Mouse (Mus musculus) midbrain, embryonic 11.5 days (tissue): Measurements from ENCODE around the gene Hydin. TPM values are rescaled to one million over a fixed set of nuclear protein-coding genes. Genes with fewer than 3 reads are reported as not detected.

Source experiments
- ATAC-seq: fragments of 200-750 bp; cut with Nextera tagmentation; 2 replicates; pipeline ENCODE4 v1.8.0; 2017; ENCODE audit warnings: moderate TSS enrichment, moderate library complexity; ENCODE audit not compliant: low FRiP score
- DNase-seq: peaks from one replicate; pipeline ENCODE4 v3.0.0; 2015; ENCODE audit warnings: low spot score; ENCODE audit errors: missing footprints
- H3K27ac ChIP-seq: fragments of 300-500 bp; sonication (generic); 2 replicates; pipeline ENCODE4 v1.5.1; 2014; ENCODE audit warnings: low read depth, low read length
- H3K27me3 ChIP-seq: fragments of 300-500 bp; sonication (generic); 2 replicates; pipeline ENCODE4 v1.6.1; 2014; ENCODE audit warnings: mild to moderate bottlenecking, low read length, moderate library complexity, mixed read lengths; ENCODE audit not compliant: control insufficient read depth, insufficient read depth
- H3K36me3 ChIP-seq: fragments of 300-500 bp; sonication (generic); 2 replicates; pipeline ENCODE4 v1.6.1; 2014; ENCODE audit warnings: mild to moderate bottlenecking, low read length, moderate library complexity, mixed read lengths; ENCODE audit not compliant: control insufficient read depth, insufficient read depth
- H3K4me1 ChIP-seq: fragments of 300-500 bp; sonication (generic); 2 replicates; pipeline ENCODE4 v1.6.1; 2014; ENCODE audit warnings: low read length; ENCODE audit not compliant: control insufficient read depth, insufficient read depth
- H3K4me2 ChIP-seq: fragments of 300-500 bp; sonication (generic); 2 replicates; pipeline ENCODE4 v1.6.1; 2014; ENCODE audit warnings: mild to moderate bottlenecking, moderate library complexity
- H3K4me3 ChIP-seq: fragments of 300-500 bp; sonication (generic); 2 replicates; pipeline ENCODE4 v1.5.1; 2014; ENCODE audit warnings: low read depth, low read length
- H3K9ac ChIP-seq: fragments of 300-500 bp; sonication (generic); 2 replicates; pipeline ENCODE4 v1.6.1; 2014; ENCODE audit warnings: low read length
- H3K9me3 ChIP-seq: fragments of 300-500 bp; sonication (generic); 2 replicates; pipeline ENCODE4 v1.6.1; 2016; ENCODE audit warnings: low read length; ENCODE audit not compliant: control insufficient read depth
- WGBS: fragments of 180-500 bp; shearing (Covaris S2); extraction: QIAGEN DNeasy Blood & Tissue Kit; methylation state at CpG from one replicate; pipeline ENCODE4 v1.1.7; 2014; 5-methylcytosine and 5-hydroxymethylcytosine counted together
- polyA plus RNA-seq: library from polyadenylated mRNA; unstranded; fragments of >200 nt; fragmentation: Nextera tagmentation; extraction: Ambion mirVana; gene quantifications from 2 replicates; pipeline ENCODE4 v1.2.1, GENCODE M21; 2014

Hydin gene
- 0.03 and 0.18 TPM in 2 replicates for polyA plus RNA-seq

- Histone ChIP-seq H3K4me1 (no peaks in the 10 kb centered on the region; the same call in 1 of the 2 replicates), H3K9ac (peak within 1 kb of the TSS; percentile 46; the same call in 1 of the 2 replicates), H3K4me2 (peak within 1 kb of the TSS; percentile 54), H3K9me3 (no peaks in the 10 kb centered on the region), H3K36me3 (no peaks in the 10 kb centered on the region), H3K27ac (no peak within 1 kb of the TSS), H3K4me3 (peak within 1 kb of the TSS; percentile 36), H3K27me3 (no peaks in the 10 kb centered on the region)
- under 1% methylated on average over 15 of the region's 15 CpGs for WGBS
- ATAC-seq (peak; percentile 95), DNase-seq (peak; percentile 100)
Observed at GRCm38 (mm10) chr8:110266741-110267140, at the start of gene Hydin. Gene Hydin, plus strand, starts transcription at chr8:110266977.

GRCm38 (mm10) chr8:110217198-110217597 is 49.6 kb upstream of the Hydin start:
- Histone ChIP-seq H3K9me3 (no peaks in the 10 kb centered on the region), H3K36me3 (peaks cover 12% of the 10 kb centered on the region), H3K27me3 (no peaks in the 10 kb centered on the region), H3K4me1 (peaks cover 5% of the 10 kb centered on the region), H3K9ac (no peak overlapping the region), H3K4me3 (peak overlapping the region; percentile 51), H3K4me2 (peak overlapping the region; percentile 69), H3K27ac (no peak overlapping the region)
- WGBS: 38% methylated on average over 5 of the region's 5 CpGs
- DNase-seq (no peak), ATAC-seq (peak; percentile 47)

DNA sequence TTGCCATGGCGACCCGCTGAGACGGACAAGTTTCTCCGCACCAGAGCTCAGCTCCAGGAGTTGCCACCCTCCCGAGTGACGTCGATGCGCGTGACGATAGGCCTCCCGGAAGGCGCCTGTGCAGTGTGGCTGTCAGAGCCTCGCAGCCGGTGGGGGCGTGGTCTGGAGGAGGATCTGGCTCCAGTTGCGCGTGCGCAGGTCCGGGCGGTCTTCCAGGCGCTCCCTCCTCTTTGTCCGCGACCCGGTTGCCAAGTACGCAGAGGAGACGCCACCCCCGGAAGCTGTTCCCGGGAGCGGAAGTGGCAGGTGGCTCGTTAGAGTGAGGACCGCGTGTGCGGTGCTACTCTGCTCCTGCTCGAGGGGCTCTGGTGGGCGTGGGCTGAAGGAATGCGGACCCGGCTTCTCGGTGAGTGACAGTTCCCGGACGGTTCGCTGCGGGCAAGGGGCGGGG is 49.1 kb upstream of the Hydin start:
- Histone ChIP-seq H3K9me3 (no peaks in the 10 kb centered on the region), H3K27ac (no peak overlapping the region)
- WGBS: under 1% methylated on average over 43 of the region's 43 CpGs

GRCm38 (mm10) chr8:110218511-110218910 is 48.3 kb upstream of the Hydin start:
- 78% methylated on average over 5 of the region's 5 CpGs for WGBS
- Histone ChIP-seq H3K4me3 (peak overlapping the region; percentile 51; the same call in 1 of the 2 replicates), H3K4me1 (peaks cover 5% of the 10 kb centered on the region), H3K4me2 (peak overlapping the region; percentile 69), H3K36me3 (peaks cover 21% of the 10 kb centered on the region), H3K27ac (no peak overlapping the region), H3K9me3 (no peaks in the 10 kb centered on the region), H3K27me3 (no peaks in the 10 kb centered on the region), H3K9ac (no peak overlapping the region; the same call in 1 of the 2 replicates)
- no peak for DNase-seq
- ATAC-seq: no peak

More for the DNA sequence above, 49.1 kb upstream of the Hydin start:
- H3K36me3 ChIP-seq: peaks cover 17% of the 10 kb centered on the region
- H3K4me1 ChIP-seq: peaks cover 5% of the 10 kb centered on the region
- DNase-seq (peak; percentile 100), ATAC-seq (peak; percentile 99)
- H3K4me3 ChIP-seq: peak overlapping the region; percentile 51
- H3K27me3 ChIP-seq: no peaks in the 10 kb centered on the region
- peak overlapping the region; percentile 69 for H3K4me2 ChIP-seq
- H3K9ac ChIP-seq: peak overlapping the region; percentile 56

- H3K9ac ChIP-seq: no peak overlapping the region
- H3K36me3 ChIP-seq: peaks cover 21% of the 10 kb centered on the region
- DNase-seq (no peak), ATAC-seq (no peak)
- H3K27me3 ChIP-seq: no peaks in the 10 kb centered on the region
- H3K4me2 ChIP-seq: no peak overlapping the region
- H3K27ac ChIP-seq: no peak overlapping the region
- WGBS: 92% methylated on average over 14 of the region's 14 CpGs
- no peaks in the 10 kb centered on the region for H3K9me3 ChIP-seq
- H3K4me1 ChIP-seq: peaks cover 5% of the 10 kb centered on the region
- H3K4me3 ChIP-seq: no peak overlapping the region
Observed at GRCm38 (mm10) chr8:110220936-110221335, 45.8 kb upstream of the Hydin start.

- no peaks in the 10 kb centered on the region for H3K9me3 ChIP-seq
- no peak overlapping the region for H3K4me3 ChIP-seq
- H3K4me1 ChIP-seq: no peaks in the 10 kb centered on the region
- H3K27ac ChIP-seq: no peak overlapping the region
- H3K36me3 ChIP-seq: no peaks in the 10 kb centered on the region
- H3K9ac ChIP-seq: no peak overlapping the region
- ATAC-seq: no peak
- DNase-seq: no peak
- WGBS: 86% methylated on average over 6 of the region's 6 CpGs
- no peak overlapping the region for H3K4me2 ChIP-seq
- no peaks in the 10 kb centered on the region for H3K27me3 ChIP-seq
Observed at GRCm38 (mm10) chr8:110230803-110231202, 36.0 kb upstream of the Hydin start.

- Histone ChIP-seq H3K9me3 (no peaks in the 10 kb centered on the region), H3K4me3 (no peak overlapping the region), H3K36me3 (no peaks in the 10 kb centered on the region), H3K4me1 (no peaks in the 10 kb centered on the region), H3K4me2 (no peak overlapping the region), H3K9ac (no peak overlapping the region), H3K27me3 (no peaks in the 10 kb centered on the region), H3K27ac (no peak overlapping the region)
- 65% methylated on average over 7 of the region's 7 CpGs for WGBS
- ATAC-seq (no peak), DNase-seq (no peak)
Observed at GRCm38 (mm10) chr8:110242278-110243177, 24.2 kb upstream of the Hydin start.

GRCm38 (mm10) chr8:110244566-110244965 is 22.2 kb upstream of the Hydin start:
- WGBS: 46% methylated on average over 2 of the region's 2 CpGs
- ATAC-seq (no peak), DNase-seq (no peak)
- H3K9me3 ChIP-seq: no peaks in the 10 kb centered on the region
- no peaks in the 10 kb centered on the region for H3K27me3 ChIP-seq
- H3K4me2 ChIP-seq: no peak overlapping the region
- no peak overlapping the region for H3K4me3 ChIP-seq
- no peak overlapping the region for H3K27ac ChIP-seq
- H3K4me1 ChIP-seq: no peaks in the 10 kb centered on the region
- H3K36me3 ChIP-seq: no peaks in the 10 kb centered on the region
- no peak overlapping the region for H3K9ac ChIP-seq

GRCm38 (mm10) chr8:110247238-110247637 is 19.5 kb upstream of the Hydin start:
- Histone ChIP-seq H3K27me3 (no peaks in the 10 kb centered on the region), H3K27ac (no peak overlapping the region), H3K4me1 (no peaks in the 10 kb centered on the region), H3K4me2 (no peak overlapping the region), H3K36me3 (no peaks in the 10 kb centered on the region), H3K9me3 (no peaks in the 10 kb centered on the region), H3K4me3 (no peak overlapping the region), H3K9ac (no peak overlapping the region)
- ATAC-seq (no peak), DNase-seq (no peak)
- 78% methylated on average over 6 of the region's 6 CpGs for WGBS
